Mouse (Mus musculus) adrenal gland, adult 8-10 months (tissue): ENCODE measurements around the gene Ccl12. TPM values are rescaled to one million over a fixed set of nuclear protein-coding genes. Genes with fewer than 3 reads are reported as not detected.

Source experiments
- DNase-seq: peaks from one replicate; pipeline ENCODE4 v3.0.0; 2022
- total RNA-seq, 4 experiments: library from RNA; stranded (reverse); gene quantifications; 2 replicates each; pipeline ENCODE4 v1.2.4; 2022

Ccl12 gene
- total RNA-seq, 4 experiments from 2014 or later = 0.52 TPM; not detected in 3

DNA sequence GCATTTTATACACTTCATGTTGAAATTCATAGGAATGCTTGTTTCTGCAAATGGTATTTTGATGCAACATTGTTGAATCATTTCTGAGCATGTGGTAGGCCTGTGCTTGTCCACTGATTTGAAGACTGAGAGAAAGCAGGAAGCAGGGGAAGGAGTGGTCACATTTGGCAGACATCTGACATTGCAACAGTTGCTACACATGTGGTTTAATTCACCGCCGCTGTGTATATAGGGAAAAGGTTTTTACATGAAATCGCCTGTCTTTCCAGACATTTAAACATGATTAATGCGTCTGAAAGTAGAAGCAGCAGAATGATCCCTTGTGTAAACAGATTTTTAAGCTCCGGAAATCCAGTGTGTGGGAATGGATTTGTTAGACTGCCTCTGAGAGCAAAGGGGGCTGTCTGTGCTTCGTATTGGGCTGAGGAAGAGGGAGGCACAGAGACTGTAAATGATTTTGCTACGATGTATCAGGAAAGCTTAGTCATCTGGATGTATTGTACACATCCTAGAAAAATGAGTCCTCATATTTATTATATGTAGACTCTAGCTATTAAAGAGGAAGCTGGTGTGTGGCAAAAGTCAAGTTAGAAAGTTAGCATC is 37.9 kb downstream of the Ccl12 start:
- no peak for DNase-seq

Other genes starting within 250 kb of the Ccl12 start
- under 1 TPM in 1 of 4 experiments, not detected in 3; 0.13 TPM for gene 5530401A14Rik, start 241.2 kb upstream of the Ccl12 start, total RNA-seq
- gene Asic2, start 133.4 kb upstream of the Ccl12 start, total RNA-seq = 1 to 10 TPM; 3.2 to 5.1 (median 4.2) TPM
- gene Ccl2, start 66.3 kb upstream of the Ccl12 start, total RNA-seq = 1 to 10 TPM in 3 of 4 experiments, under 1 TPM in 1; 0.74 to 2.6 (median 1.2) TPM
- gene Gm17268, start 63.3 kb upstream of the Ccl12 start, total RNA-seq = not detected
- 1 to 10 TPM in 1 of 4 experiments, under 1 TPM in 1, not detected in 2; 0.46 to 1.7 TPM for gene Ccl7, start 56.1 kb upstream of the Ccl12 start, total RNA-seq
- 1 to 10 TPM; 3.5 to 8.2 (median 4.4) TPM for gene Ccl11, start 44.0 kb upstream of the Ccl12 start, total RNA-seq
- gene Ccl8, start 13.3 kb downstream of the Ccl12 start, total RNA-seq = 1 to 10 TPM in 1 of 4 experiments, not detected in 3; 1.7 TPM
- gene Ccl1, start 203.8 kb downstream of the Ccl12 start, total RNA-seq = not detected